Mouse (Mus musculus) MEL (cell line): Measurements from ENCODE around the gene Zp1. TPM values are rescaled to one million over a fixed set of nuclear protein-coding genes. Genes with fewer than 3 reads are reported as not detected.
A peak's percentile ranks its signal among the peaks of the same experiment; 100 is the strongest.

Source experiments
- DNase-seq: peaks from one replicate; pipeline ENCODE4 v3.0.0; 2011; ENCODE audit warnings: low read depth, low spot score
- H3K27ac ChIP-seq: 2 replicates; pipeline ENCODE4 v1.5.1; 2012; ENCODE audit warnings: low read depth, mild to moderate bottlenecking, control low read depth, low read length, moderate library complexity; ENCODE audit not compliant: control insufficient read depth
- H3K27me3 ChIP-seq, 2 experiments: fragments of 150-350 bp in 1 of 2; sonication (generic) in 1 of 2; 2 replicates each; pipeline ENCODE4 v1.6.1; 2012; ENCODE audit warnings: low read length in 2 of 2, mild to moderate bottlenecking in 2 of 2, improper control_type of control experiment in 1 of 2, moderate library complexity in 1 of 2; ENCODE audit not compliant: insufficient read depth in 2 of 2, control insufficient read depth in 1 of 2
- H3K36me3 ChIP-seq, 2 experiments: 2 replicates each; pipeline ENCODE4 v1.6.1; 2012 to 2014; ENCODE audit warnings: low read length in 2 of 2, improper control_type of control experiment in 1 of 2, inconsistent platforms in 1 of 2, mild to moderate bottlenecking in 1 of 2; ENCODE audit not compliant: insufficient read depth in 2 of 2, control insufficient read depth in 1 of 2
- H3K4me1 ChIP-seq, 2 experiments: fragments of 150-350 bp in 1 of 2; sonication (generic) in 1 of 2; 2 replicates each; pipeline ENCODE4 v1.6.1; 2012; ENCODE audit warnings: low read length in 2 of 2, improper control_type of control experiment in 1 of 2, mild to moderate bottlenecking in 1 of 2; ENCODE audit not compliant: insufficient read depth in 2 of 2, control insufficient read depth in 1 of 2
- H3K4me3 ChIP-seq, 2 experiments: fragments of 150-350 bp in 1 of 2; sonication (generic) in 1 of 2; 2 replicates each; pipeline ENCODE4 v1.5.1; 2012; ENCODE audit warnings: low read depth in 2 of 2, low read length in 2 of 2, mild to moderate bottlenecking in 2 of 2, moderate library complexity in 2 of 2, control low read depth in 1 of 2, improper control_type of control experiment in 1 of 2; ENCODE audit not compliant: control insufficient read depth in 1 of 2, insufficient read depth in 1 of 2
- H3K79me2 ChIP-seq: 2 replicates; pipeline ENCODE4 v1.6.1; 2012; ENCODE audit warnings: mild to moderate bottlenecking, low read length, moderate library complexity; ENCODE audit not compliant: control insufficient read depth, poor library complexity, insufficient read depth
- H3K9ac ChIP-seq: 2 replicates; pipeline ENCODE4 v1.6.1; 2012; ENCODE audit warnings: low read depth, mild to moderate bottlenecking, control low read depth, low read length, moderate library complexity; ENCODE audit not compliant: control insufficient read depth, poor library complexity, severe bottlenecking
- H3K9me3 ChIP-seq: fragments of 150-350 bp; sonication (generic); replicated peaks from 2 replicates; pipeline ENCODE4 v1.6.1; 2012; ENCODE audit warnings: mild to moderate bottlenecking, low read length, improper control_type of control experiment, moderate library complexity; ENCODE audit not compliant: insufficient read depth
- CTCF ChIP-seq, 3 experiments: IDR thresholded peaks in 2 of 3; conservative IDR thresholded peaks in 1 of 3; 2 replicates each; pipeline ENCODE4 v1.5.1; 2011 to 2012; ENCODE audit warnings: low read length in 3 of 3, low read depth in 2 of 3, mild to moderate bottlenecking in 2 of 3, improper control_type of control experiment in 1 of 3, inconsistent platforms in 1 of 3, mixed read lengths in 1 of 3, moderate library complexity in 1 of 3; ENCODE audit not compliant: control insufficient read depth in 1 of 3, insufficient read depth in 1 of 3, poor library complexity in 1 of 3, severe bottlenecking in 1 of 3
- E2F4 ChIP-seq: IDR thresholded peaks from 2 replicates; pipeline ENCODE4 v1.6.1; 2011; ENCODE audit warnings: low read depth, low read length, improper control_type of control experiment, borderline replicate concordance
- ELF1 ChIP-seq: IDR thresholded peaks from 2 replicates; pipeline ENCODE4 v1.6.1; 2014; ENCODE audit warnings: low read depth, mild to moderate bottlenecking, inconsistent platforms, low read length, improper control_type of control experiment, moderate library complexity
- ETS1 ChIP-seq: IDR thresholded peaks from 2 replicates; pipeline ENCODE4 v1.6.1; 2012; ENCODE audit warnings: low read depth, mild to moderate bottlenecking, inconsistent platforms, low read length, improper control_type of control experiment, moderate library complexity
- HCFC1 ChIP-seq: IDR thresholded peaks from 2 replicates; pipeline ENCODE4 v1.6.1; 2012; ENCODE audit warnings: low read depth, mild to moderate bottlenecking, inconsistent platforms, low read length, improper control_type of control experiment, moderate library complexity
- JUND ChIP-seq: IDR thresholded peaks from 2 replicates; pipeline ENCODE4 v1.6.1; 2011; ENCODE audit warnings: low read depth, mild to moderate bottlenecking, improper control_type of control experiment, low read length
- MAX ChIP-seq: IDR thresholded peaks from 2 replicates; pipeline ENCODE4 v1.6.1; 2011; ENCODE audit warnings: low read length, improper control_type of control experiment
- MXI1 ChIP-seq: IDR thresholded peaks from 2 replicates; pipeline ENCODE4 v1.6.1; 2011; ENCODE audit warnings: mild to moderate bottlenecking, low read depth, low read length, improper control_type of control experiment
- MYC ChIP-seq: IDR thresholded peaks from 2 replicates; pipeline ENCODE4 v1.6.1; 2011; ENCODE audit warnings: low read depth, mild to moderate bottlenecking, low read length, improper control_type of control experiment, moderate library complexity
- NELFE ChIP-seq: IDR thresholded peaks from 2 replicates; pipeline ENCODE4 v1.6.1; 2011; ENCODE audit warnings: low read depth, low read length, improper control_type of control experiment
- NRF1 ChIP-seq: IDR thresholded peaks from 2 replicates; pipeline ENCODE4 v1.6.1; 2014; ENCODE audit warnings: low read depth, mild to moderate bottlenecking, inconsistent platforms, low read length, improper control_type of control experiment, moderate library complexity; ENCODE audit not compliant: poor library complexity, insufficient read depth, severe bottlenecking
- POLR2A ChIP-seq, 2 experiments: IDR thresholded peaks; 2 replicates each; pipeline ENCODE4 v1.6.1; 2011 to 2012; ENCODE audit warnings: low read length in 2 of 2, mild to moderate bottlenecking in 2 of 2, control low read depth in 1 of 2, improper control_type of control experiment in 1 of 2, low read depth in 1 of 2, moderate library complexity in 1 of 2; ENCODE audit not compliant: control insufficient read depth in 1 of 2, insufficient read depth in 1 of 2, poor library complexity in 1 of 2
- POLR2AphosphoS2 ChIP-seq: IDR thresholded peaks from 2 replicates; pipeline ENCODE4 v1.6.1; 2011; ENCODE audit warnings: low read length, improper control_type of control experiment
- POLR2AphosphoS5 ChIP-seq: IDR thresholded peaks from 2 replicates; pipeline ENCODE4 v1.6.1; 2012; ENCODE audit warnings: low read depth, borderline replicate concordance, mild to moderate bottlenecking, inconsistent platforms, low read length, moderate library complexity, mixed read lengths
- SIN3A ChIP-seq: IDR thresholded peaks from 2 replicates; pipeline ENCODE4 v1.6.1; 2012; ENCODE audit warnings: low read length, improper control_type of control experiment, inconsistent platforms
- TBP ChIP-seq: IDR thresholded peaks from 2 replicates; pipeline ENCODE4 v1.8.0; 2011; ENCODE audit warnings: low read depth, low read length, improper control_type of control experiment
- TCF12 ChIP-seq: IDR thresholded peaks from 2 replicates; pipeline ENCODE4 v1.6.1; 2014; ENCODE audit warnings: low read depth, mild to moderate bottlenecking, inconsistent platforms, low read length, improper control_type of control experiment, moderate library complexity
- USF1 ChIP-seq: IDR thresholded peaks from 2 replicates; pipeline ENCODE4 v1.6.1; 2014; ENCODE audit warnings: low read depth, mild to moderate bottlenecking, inconsistent platforms, low read length, improper control_type of control experiment, moderate library complexity
- ZKSCAN1 ChIP-seq: IDR thresholded peaks from 2 replicates; pipeline ENCODE4 v1.6.1; 2012; ENCODE audit warnings: low read depth, mild to moderate bottlenecking, inconsistent platforms, low read length, improper control_type of control experiment, moderate library complexity
- ZMIZ1 ChIP-seq: IDR thresholded peaks from 2 replicates; pipeline ENCODE4 v1.6.1; 2012; ENCODE audit warnings: low read depth, mild to moderate bottlenecking, inconsistent platforms, low read length, improper control_type of control experiment, moderate library complexity
- ZNF384 ChIP-seq: IDR thresholded peaks from 2 replicates; pipeline ENCODE4 v1.6.1; 2012; ENCODE audit warnings: low read depth, mild to moderate bottlenecking, inconsistent platforms, low read length, improper control_type of control experiment
- polyA plus RNA-seq, 2 experiments: library from polyadenylated mRNA; stranded (reverse) in 1 of 2; unstranded in 1 of 2; fragments of >175 nt in 1 of 2; fragments of >200 nt in 1 of 2; gene quantifications; 2 replicates each; pipeline versions ENCODE4 v1.2.1 to v1.2.4; 2012; ENCODE audit warnings: low replicate concordance in 2 of 2, low read depth in 1 of 2; ENCODE audit not compliant: insufficient read length in 2 of 2, insufficient read depth in 1 of 2, missing spikeins in 1 of 2
- total RNA-seq: library from RNA; depleted of rRNA; stranded (reverse); fragments of 300-350 nt; gene quantifications from 2 replicates; pipeline ENCODE4 v1.2.3, GENCODE M21; 2012

Gene Zp1
- total and polyA plus RNA-seq, 3 experiments = not detected

GRCm38 (mm10) chr19:10881426-10882154 lies 38.8 kb downstream of the Zp1 start, which contains the start of gene Tmem109:
Gene Tmem109 (minus strand): TSS chr19:10882001.
- peak within 1 kb of the TSS; percentile 80 for H3K9ac ChIP-seq

DNA sequence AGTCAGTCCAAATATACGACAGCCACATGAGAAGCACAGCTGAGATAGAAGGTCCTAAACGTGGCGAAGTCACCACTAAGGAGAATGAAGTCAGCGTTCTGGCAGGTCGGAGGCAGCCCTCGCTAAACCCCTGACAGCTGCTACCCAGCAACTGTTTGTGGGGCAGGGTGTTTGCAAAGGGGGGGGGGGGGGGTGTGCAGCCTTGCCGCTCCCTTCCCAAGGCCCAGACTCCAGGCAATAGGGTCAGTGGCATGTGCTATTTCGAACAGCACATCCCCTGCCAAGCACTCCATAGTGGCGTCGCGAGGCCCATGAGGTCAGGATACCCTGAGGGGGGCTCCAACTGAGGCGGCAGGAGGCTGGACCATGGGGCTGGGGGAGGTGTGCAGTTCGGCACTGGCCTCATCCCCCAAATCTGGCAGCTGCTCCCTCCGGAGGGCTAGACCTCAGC lies 39.4 kb downstream of the Zp1 start:
- Histone ChIP-seq H3K27me3 (no peaks in the 10 kb centered on the region), H3K27ac (no peak overlapping the region), H3K9ac (peak overlapping the region; percentile 72), H3K79me2 (peaks cover 5% of the 10 kb centered on the region), H3K36me3 (peaks cover 0 to 9% of the 10 kb centered on the region in 2 experiments; a peak in 2 of 4 replicates), H3K4me3 (peak overlapping the region; percentile 58 to 64), H3K9me3 (no peaks in the 10 kb centered on the region), H3K4me1 (peaks cover 0 to 13% of the 10 kb centered on the region in 2 experiments; a peak in 2 of 4 replicates)
- no peak for TF ChIP-seq USF1
- 0 out of 2 replicates have a peak, but pooled peaks have one; percentile 2 for TF ChIP-seq ZMIZ1
- no peak for DNase-seq

More at GRCm38 (mm10) chr19:10881426-10882154, 38.8 kb downstream of the Zp1 start, which contains the start of gene Tmem109:
- peak within 1 kb of the TSS; percentile 58 to 64 for H3K4me3 ChIP-seq
- H3K79me2 ChIP-seq = peaks cover 5% of the 10 kb centered on the region
- no peaks in the 10 kb centered on the region for H3K9me3 ChIP-seq
- H3K27ac ChIP-seq = peak within 1 kb of the TSS; percentile 62
- peaks cover 0 to 9% of the 10 kb centered on the region in 2 experiments; a peak in 2 of 4 replicates for H3K36me3 ChIP-seq
- TF ChIP-seq ELF1 (peak; percentile 49; the same call in 1 of the 2 replicates), ETS1 (peak; percentile 17; the same call in 1 of the 2 replicates), MAX (peak; percentile 94), NRF1 (peak; percentile 95), HCFC1 (peak; percentile 65; the same call in 1 of the 2 replicates), ZKSCAN1 (no peak), POLR2A (IDR thresholded peaks at IDR 0.05; ENCODE audit: control insufficient read depth in 1 of 2, insufficient read depth in 1 of 2, low read depth in 1 of 2, low read length in 2 of 2, poor library complexity in 1 of 2) (peak; percentile 58 to 76), POLR2AphosphoS2 (peak; percentile 40; the same call in 1 of the 2 replicates), ZNF384 (no peak), E2F4 (peak; percentile 75; the same call in 1 of the 2 replicates), POLR2AphosphoS5 (no peak), TBP (peak; percentile 76), ZMIZ1 (no peak), SIN3A (peak; percentile 59), JUND (no peak), MYC (peak; percentile 64), MXI1 (peak; percentile 88), NELFE (peak; percentile 88), TCF12 (peak; percentile 30; the same call in 1 of the 2 replicates), CTCF (IDR thresholded peaks at IDR 0.05 in 2 of 3, conservative IDR thresholded peaks at IDR 0.05 in 1 of 3; ENCODE audit: control insufficient read depth in 1 of 3, insufficient read depth in 1 of 3, low read depth in 2 of 3, low read length in 3 of 3, poor library complexity in 1 of 3, severe bottlenecking in 1 of 3) (peak in 2 of 3 experiments; percentile 34 to 36; a peak in 5 of 6 replicates), USF1 (peak; percentile 32; the same call in 1 of the 2 replicates)
- DNase-seq = peak; percentile 96
- peaks cover 0 to 13% of the 10 kb centered on the region in 2 experiments; a peak in 2 of 4 replicates for H3K4me1 ChIP-seq
- H3K27me3 ChIP-seq = no peaks in the 10 kb centered on the region
